Mouse (Mus musculus) cerebral cortex, adult 2 months (tissue): ENCODE results near the gene Mcts2.

Source experiments
- WGBS: fragments of 180-500 bp; shearing (Covaris S2); methylation state at CpG from one replicate; pipeline ENCODE4 v1.1.7; 2018; 5-methylcytosine and 5-hydroxymethylcytosine counted together

Mcts2 gene

DNA sequence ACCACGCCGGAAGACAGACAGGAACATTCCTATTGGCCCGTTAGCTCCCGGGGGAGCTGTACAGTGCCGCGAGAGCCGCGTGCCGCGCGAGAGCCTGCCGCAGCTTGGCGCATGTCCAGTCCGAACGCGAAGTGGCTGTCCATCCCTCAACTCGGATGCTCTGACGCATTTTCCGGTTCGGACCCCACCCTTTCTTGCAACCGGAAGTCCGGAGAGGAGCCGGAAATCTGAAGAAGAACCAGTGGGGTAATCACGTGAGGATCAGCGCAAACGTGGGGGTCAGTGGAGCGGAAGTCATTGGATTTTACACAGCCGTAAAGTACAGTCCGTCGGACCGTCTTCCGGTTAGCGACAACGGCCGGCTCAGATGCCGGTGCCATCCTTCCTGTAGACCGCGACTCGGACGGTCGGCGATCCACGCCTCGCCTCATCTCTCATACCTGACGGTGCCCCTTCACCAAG, at the start of gene Mcts2:
Gene Mcts2 (plus strand): TSS at position 230 of the 462 bp plus-strand sequence.
- 58% methylated on average over 45 of the region's 45 CpGs for WGBS

DNA sequence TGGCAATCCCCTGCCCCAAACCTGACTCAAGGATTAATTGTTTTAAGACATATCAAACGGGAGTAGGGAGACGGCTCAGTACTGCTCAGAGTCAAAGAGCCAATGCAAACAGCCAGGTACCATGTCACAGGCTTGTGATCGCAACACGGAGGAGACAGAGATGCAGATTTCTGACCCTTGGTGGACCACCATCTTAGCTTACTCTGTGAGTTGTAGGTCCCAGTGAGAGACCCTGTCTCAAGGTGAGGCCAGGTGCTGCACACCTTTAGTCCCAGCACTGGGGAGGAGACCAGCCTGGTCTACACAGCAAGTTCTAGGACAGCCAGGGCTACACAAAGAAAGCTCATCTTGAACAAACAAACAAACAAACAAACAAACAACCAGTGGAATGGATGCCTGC, 49.5 kb upstream of the Mcts2 start:
- WGBS, result 95% methylated on average over 4 of the region's 4 CpGs

DNA sequence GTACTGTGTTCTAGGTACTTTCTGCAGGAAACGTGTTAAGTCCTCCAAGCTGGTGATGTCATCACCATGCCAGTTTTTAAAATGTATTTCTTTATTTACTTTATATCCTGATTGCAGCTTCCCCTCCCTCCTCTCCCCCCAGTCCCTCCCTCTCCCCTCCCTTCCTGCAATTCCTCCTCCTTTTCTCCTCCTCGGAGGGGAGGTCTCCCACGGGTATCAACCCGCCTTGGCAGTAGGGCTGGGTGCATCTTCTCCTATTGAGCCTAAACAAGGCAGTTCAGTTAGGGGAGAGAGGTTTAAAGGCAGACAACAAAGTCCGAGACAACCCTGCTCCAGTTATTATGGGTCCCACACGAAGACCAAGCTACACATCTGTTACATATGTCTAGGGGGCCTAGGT, 48.0 kb upstream of the Mcts2 start:
- WGBS, result 71% methylated on average over 6 of the region's 6 CpGs

- 47% methylated on average over 11 of the region's 11 CpGs for whole genome bisulfite sequencing
Measured at GRCm38 (mm10) chr2:152639406-152640113, 47.3 kb upstream of the Mcts2 start.

- WGBS, result 80% methylated on average over 10 of the region's 10 CpGs
Measured at GRCm38 (mm10) chr2:152652901-152653620, 33.8 kb upstream of the Mcts2 start.

DNA sequence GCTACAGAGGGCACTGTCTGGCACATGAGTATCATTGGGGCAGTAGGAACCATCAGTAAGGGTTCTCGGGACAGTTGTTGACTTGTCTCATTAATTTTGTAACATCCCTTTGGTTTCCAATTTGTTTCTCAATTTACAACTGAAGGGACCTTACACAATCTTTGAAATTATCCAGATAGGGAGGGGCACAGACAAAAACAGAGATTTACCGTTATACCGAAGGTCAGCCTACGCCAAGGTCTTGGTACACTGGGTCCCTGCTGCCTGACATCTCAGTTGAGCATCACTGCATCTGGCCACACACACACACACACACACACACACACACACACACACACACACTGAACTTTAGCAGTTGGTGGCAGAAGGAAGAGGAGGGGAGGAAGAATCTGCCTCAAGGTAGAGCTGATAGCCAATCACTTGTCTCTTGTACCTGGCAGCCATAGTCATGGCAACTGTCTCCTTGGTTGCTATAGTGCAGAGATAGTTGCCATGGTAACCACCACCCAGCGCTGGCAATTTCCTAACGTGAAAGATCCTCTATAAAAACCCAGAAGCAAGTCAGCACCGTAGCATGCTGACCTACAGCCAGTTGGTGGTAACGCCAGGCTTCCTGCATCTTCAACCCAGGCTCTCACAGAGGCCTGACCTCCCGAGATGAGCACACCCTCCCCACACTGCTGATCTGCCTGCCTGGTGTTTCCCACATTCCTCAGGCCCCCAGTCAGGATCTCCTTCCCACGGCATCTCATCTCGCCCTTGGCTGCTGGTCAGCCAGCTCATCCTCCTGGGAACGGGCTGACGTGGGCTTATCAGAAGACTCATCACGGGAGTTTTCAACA, 32.7 kb upstream of the Mcts2 start:
- 33% methylated on average over 14 of the region's 14 CpGs for WGBS

DNA sequence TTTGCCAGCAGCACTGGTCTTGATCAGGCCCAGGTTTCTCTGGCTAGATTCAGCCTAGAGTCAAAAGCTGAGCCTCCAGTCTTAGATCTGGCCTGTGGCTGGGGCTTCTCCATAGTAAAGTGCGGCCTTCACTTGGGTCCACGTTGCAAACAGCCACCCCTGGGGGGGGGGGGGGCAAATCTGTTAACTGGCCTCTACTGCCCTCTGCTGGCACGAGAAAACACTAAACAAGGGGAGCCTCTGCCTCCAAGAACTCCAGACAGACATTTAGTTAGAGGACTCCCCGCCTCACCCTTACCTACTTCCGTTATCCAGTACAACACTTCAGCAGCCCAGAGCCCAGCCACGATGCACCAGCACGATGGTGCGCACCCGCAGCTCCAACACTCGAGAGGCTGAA, 29.4 kb upstream of the Mcts2 start:
- 61% methylated on average over 10 of the region's 10 CpGs for WGBS

DNA sequence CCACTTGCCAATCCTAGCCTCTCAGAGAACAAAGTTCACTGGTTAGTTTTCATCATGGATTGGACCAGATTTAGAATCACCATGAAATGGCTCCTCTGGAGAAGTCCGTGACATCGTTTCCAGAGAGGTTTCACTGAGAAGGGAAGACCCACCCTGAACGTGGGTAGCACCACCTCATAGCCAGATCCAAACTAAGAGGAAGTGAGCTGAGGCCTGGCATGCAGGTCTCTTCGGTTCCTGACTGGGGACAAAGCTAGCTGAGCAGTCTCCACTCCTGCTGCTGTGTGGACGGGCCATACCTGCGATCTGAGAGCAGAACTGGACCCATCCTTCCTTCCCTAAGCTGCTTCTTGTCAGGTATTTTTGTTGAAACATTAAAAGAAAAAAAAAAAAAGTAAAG, 25.7 kb upstream of the Mcts2 start:
- WGBS, result 85% methylated on average over 6 of the region's 6 CpGs

GRCm38 (mm10) chr2:152666191-152666590, 20.6 kb upstream of the Mcts2 start:
- 84% methylated on average over 3 of the region's 3 CpGs for WGBS

- under 1% methylated on average over 35 of the region's 35 CpGs for WGBS
Measured at GRCm38 (mm10) chr2:152669256-152669638, 17.6 kb upstream of the Mcts2 start, which contains the start of gene H13. Gene H13 (plus strand): TSS chr2:152669461.

GRCm38 (mm10) chr2:152669639-152670484, 17.0 kb upstream of the Mcts2 start:
- under 1% methylated on average over 46 of the region's 46 CpGs for WGBS

GRCm38 (mm10) chr2:152670983-152671641, 15.7 kb upstream of the Mcts2 start:
- WGBS, result 24% methylated on average over 9 of the region's 9 CpGs

DNA sequence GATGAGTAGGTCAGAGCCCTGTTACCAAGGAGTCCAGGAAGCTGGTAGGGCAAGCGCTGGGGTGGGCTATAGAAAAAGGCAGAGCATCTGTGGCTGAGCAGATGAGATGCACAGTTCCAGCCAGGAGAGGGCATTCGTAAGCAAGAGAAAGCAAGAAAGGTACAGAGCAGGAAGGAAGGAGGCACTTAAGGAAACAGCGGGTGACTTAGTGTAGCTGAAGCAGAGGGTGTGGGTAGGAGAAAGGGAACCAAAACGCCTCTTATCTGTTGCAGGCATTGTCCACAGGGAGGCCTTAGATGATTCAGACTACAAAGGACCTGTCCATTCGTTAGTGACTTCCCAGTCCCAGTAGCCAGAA, 15.2 kb upstream of the Mcts2 start:
- WGBS, result 10% methylated on average over 5 of the region's 5 CpGs

GRCm38 (mm10) chr2:152672166-152672565, 14.7 kb upstream of the Mcts2 start:
- WGBS, result 55% methylated on average over 12 of the region's 12 CpGs

GRCm38 (mm10) chr2:152674148-152674547, 12.7 kb upstream of the Mcts2 start:
- WGBS, result 49% methylated on average over 11 of the region's 11 CpGs

- 57% methylated on average over 13 of the region's 13 CpGs for WGBS
Measured at GRCm38 (mm10) chr2:152675252-152675791, 11.5 kb upstream of the Mcts2 start.

DNA sequence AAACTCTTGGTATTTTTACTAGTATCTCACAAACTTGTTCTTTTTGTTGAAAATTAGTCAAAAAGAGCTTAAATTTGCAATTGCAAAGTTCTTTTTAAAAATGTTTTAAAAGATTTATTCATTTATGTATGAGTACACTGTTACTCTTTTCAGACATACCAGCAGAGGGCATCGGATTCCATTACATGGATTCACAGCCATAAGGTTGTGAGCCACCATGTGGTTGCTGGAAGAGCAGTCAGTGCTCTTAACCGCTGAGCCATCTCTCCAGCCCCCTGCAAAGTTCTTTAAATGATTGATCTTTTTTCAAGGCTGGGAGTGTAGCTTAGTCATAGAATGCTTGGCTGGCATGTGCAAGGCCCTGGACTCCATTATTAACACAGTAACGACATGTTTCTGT, 8.5 kb upstream of the Mcts2 start:
- 35% methylated on average over 3 of the region's 3 CpGs for WGBS

GRCm38 (mm10) chr2:152678925-152679324, 7.9 kb upstream of the Mcts2 start:
- WGBS, result 44% methylated on average over 5 of the region's 5 CpGs

- WGBS, result 55% methylated on average over 8 of the region's 8 CpGs
Measured at GRCm38 (mm10) chr2:152679701-152680355, 7.0 kb upstream of the Mcts2 start.

GRCm38 (mm10) chr2:152683086-152683485, 3.7 kb upstream of the Mcts2 start:
- WGBS, result 85% methylated on average over 5 of the region's 5 CpGs
